Mouse (Mus musculus) fibroblast of lung, adult 2 months (primary cell): ENCODE measurements at regions not wholly inside any gene's neighbourhood (a gene's known extent, or its start where the extent isn't known, plus 50 kb on each side); places are given as distances from the start of the nearest gene placed in this dataset.
A peak's percentile ranks its signal among the peaks of the same experiment; 100 is the strongest.

Source experiments
- DNase-seq: peaks from one replicate; pipeline ENCODE4 v3.0.0-alpha.2; 2011; ENCODE audit warnings: low read depth

- DNase-seq: no peak
Observed at GRCm38 (mm10) chr10:91889864-91890263, 708.7 kb upstream of the Tmpo start.

GRCm38 (mm10) chr10:91888537-91888936 lies 707.4 kb upstream of the Tmpo start:
- DNase-seq: peak; percentile 21

- DNase-seq: no peak
Observed at GRCm38 (mm10) chr10:91883155-91883554, 702.0 kb upstream of the Tmpo start.

GRCm38 (mm10) chr10:91882481-91882880 lies 701.4 kb upstream of the Tmpo start:
- no peak for DNase-seq

GRCm38 (mm10) chr10:91881521-91882228 lies 700.6 kb upstream of the Tmpo start:
- no peak for DNase-seq

- DNase-seq: no peak
Observed at GRCm38 (mm10) chr10:91875450-91875849, 694.3 kb upstream of the Tmpo start.

GRCm38 (mm10) chr10:91871244-91871643 lies 690.1 kb upstream of the Tmpo start:
- DNase-seq: no peak

GRCm38 (mm10) chr10:91858711-91859595 lies 677.8 kb upstream of the Tmpo start:
- peak; percentile 51 for DNase-seq

GRCm38 (mm10) chr10:91827074-91827473 lies 646.0 kb upstream of the Tmpo start:
- DNase-seq: no peak

- no peak for DNase-seq
Observed at GRCm38 (mm10) chr10:91823499-91823898, 642.4 kb upstream of the Tmpo start.

GRCm38 (mm10) chr10:91804870-91805269 lies 623.8 kb upstream of the Tmpo start:
- no peak for DNase-seq
